Mouse (Mus musculus): Measurements from ENCODE around the gene Fabp3. TPM values are rescaled to one million over a fixed set of nuclear protein-coding genes. Genes with fewer than 3 reads are reported as not detected.

The Fabp3 gene
- polyA plus RNA-seq, 1 experiment from 2014 or later, result 5.1 TPM

DNA sequence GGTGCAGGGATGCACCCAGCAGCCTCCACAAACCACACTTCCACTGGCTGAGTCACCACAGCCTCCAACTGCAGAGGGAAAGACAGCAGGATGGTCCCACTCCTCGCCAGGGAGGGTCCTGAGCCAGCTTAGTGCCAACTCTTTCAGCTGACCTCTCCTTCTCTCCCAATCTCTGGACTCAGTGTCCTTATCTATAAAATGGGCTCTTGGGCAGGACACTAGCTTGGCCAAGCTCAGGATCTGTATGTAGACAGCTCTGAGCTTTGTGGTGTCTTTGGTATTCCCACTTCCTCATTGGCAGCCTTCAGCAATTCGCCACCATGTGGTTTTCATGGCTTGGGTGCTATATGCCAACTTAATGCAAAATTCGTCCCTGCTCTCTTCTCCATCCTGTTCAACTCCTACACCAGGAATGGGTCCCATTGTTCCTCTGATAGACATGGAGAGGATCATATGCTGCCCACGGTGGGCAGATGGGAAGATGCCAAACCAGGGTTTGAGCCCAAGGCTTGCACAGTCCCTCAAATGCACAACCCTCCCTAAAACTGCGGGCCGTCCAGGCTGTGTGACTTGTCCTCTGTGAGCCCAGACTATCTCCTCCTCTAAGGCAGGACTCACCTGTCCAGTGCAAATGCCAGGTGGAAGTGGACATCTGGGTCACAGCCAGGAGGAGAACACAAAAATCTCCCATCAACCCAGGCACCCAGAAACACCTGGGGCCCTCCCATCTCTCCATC, 37.6 kb upstream of the Fabp3 start:
- no peaks in the 10 kb centered on the region for H3K9me3 ChIP-seq (ENCODE audit: control insufficient read depth, low read depth, low read length)
- no peaks in the 10 kb centered on the region for H3K27me3 ChIP-seq (ENCODE audit: control insufficient read depth, insufficient read depth, low read length)
- WGBS, result 86% methylated on average over 6 of the region's 6 CpGs
- no peak overlapping the region for H3K9ac ChIP-seq (replicated peaks; ENCODE audit: low read depth, low read length)
- no peak overlapping the region for H3K27ac ChIP-seq (ENCODE audit: low read length)
- no peak for ATAC-seq (ENCODE audit: insufficient number of reproducible peaks, insufficient read depth, low FRiP score, low read depth)
- H3K4me1 ChIP-seq (ENCODE audit: control insufficient read depth, insufficient read depth, low read length), result peaks cover 21% of the 10 kb centered on the region
- H3K36me3 ChIP-seq (ENCODE audit: control insufficient read depth, insufficient read depth, low read length), result no peaks in the 10 kb centered on the region
- H3K4me3 ChIP-seq (ENCODE audit: low read depth, low read length), result no peak overlapping the region
- no peak overlapping the region for H3K4me2 ChIP-seq (replicated peaks; ENCODE audit: low read depth, low read length)

DNA sequence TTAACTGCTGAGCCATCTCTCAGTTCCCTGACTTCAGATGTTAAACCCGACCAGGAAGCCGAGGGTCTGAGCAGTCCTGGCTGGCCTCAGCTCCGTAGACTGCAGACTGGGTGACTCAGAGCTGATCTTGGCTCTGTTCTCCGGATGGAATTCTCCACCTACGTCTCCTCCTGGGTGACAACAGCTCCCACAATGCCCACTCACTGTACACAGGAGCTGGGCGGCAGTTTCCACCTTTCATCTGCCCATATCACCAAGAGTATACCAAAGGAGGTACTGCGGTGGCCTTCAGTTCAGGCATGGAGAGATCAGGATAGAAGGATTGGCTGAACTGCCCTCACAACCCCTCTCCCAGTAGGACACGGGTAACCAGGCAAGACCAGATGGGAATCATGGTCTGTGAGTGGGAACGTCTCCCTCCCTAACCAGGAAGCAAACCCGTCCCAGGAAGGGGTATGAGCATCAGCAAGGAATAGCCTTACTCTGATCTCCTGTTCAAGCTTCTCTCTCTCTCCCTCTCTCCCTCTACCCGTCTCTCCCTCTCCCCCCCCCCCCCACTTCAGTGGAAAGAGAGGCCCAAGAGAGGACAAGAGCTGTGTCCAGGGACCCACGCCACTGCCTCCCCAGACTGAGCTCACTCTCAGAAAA, 34.6 kb upstream of the Fabp3 start:
- 18% methylated on average over 11 of the region's 12 CpGs for WGBS
- Histone ChIP-seq H3K27ac (ENCODE audit: low read length) (0 out of 2 replicates have a peak overlapping the region, but pooled peaks have one; percentile 11), H3K9me3 (ENCODE audit: control insufficient read depth, low read depth, low read length) (no peaks in the 10 kb centered on the region), H3K27me3 (ENCODE audit: control insufficient read depth, insufficient read depth, low read length) (0 out of 2 replicates have a peak, but pooled peaks cover 2% of the 10 kb centered on the region), H3K4me2 (replicated peaks; ENCODE audit: low read depth, low read length) (peak overlapping the region; percentile 85), H3K9ac (replicated peaks; ENCODE audit: low read depth, low read length) (peak overlapping the region; percentile 57), H3K36me3 (ENCODE audit: control insufficient read depth, insufficient read depth, low read length) (no peaks in the 10 kb centered on the region), H3K4me1 (ENCODE audit: control insufficient read depth, insufficient read depth, low read length) (peaks cover 11% of the 10 kb centered on the region; the same call in 1 of the 2 replicates), H3K4me3 (ENCODE audit: low read depth, low read length) (peak overlapping the region; percentile 56)
- ATAC-seq (ENCODE audit: insufficient number of reproducible peaks, insufficient read depth, low FRiP score, low read depth), result peak; percentile 53; the same call in 1 of the 2 replicates

DNA sequence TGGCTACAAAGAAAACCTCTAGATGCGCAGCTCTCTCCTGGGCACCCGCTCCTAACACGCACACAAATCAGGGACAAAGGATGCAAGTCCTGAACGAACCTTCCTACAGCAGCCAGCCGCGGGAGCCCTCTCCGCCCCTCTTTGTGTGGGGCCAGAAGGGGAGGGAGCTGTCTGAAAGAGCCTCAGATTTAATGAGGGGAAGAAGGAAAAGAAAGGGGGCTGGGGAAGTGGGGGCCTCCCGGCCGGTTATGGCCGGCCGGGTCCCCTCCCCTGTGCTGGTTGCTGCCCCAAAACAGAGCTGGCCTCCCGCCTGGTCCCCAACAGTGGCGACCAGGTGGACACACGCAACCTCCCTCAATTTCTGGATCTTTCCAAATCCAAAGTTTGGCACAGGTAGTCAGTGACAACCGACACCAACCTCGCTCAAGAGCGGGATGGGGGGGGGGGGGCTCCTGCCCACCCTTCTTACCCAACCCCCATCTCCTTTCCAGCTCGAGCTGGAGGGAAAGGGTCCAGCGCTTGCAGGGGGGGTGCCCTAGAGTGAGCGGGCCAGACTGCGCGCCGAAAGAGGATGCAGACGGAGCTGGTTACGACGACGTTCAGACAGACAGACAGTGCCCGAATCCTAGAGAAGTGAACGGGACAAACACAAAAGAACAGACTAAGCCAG, 33.9 kb upstream of the Fabp3 start:
- ATAC-seq (ENCODE audit: insufficient number of reproducible peaks, insufficient read depth, low FRiP score, low read depth), result peak; percentile 20; the same call in 1 of the 2 replicates
- no peaks in the 10 kb centered on the region for H3K36me3 ChIP-seq (ENCODE audit: control insufficient read depth, insufficient read depth, low read length)
- H3K4me1 ChIP-seq (ENCODE audit: control insufficient read depth, insufficient read depth, low read length), result peaks cover 11% of the 10 kb centered on the region; the same call in 1 of the 2 replicates
- no peaks in the 10 kb centered on the region for H3K9me3 ChIP-seq (ENCODE audit: control insufficient read depth, low read depth, low read length)
- H3K27me3 ChIP-seq (ENCODE audit: control insufficient read depth, insufficient read depth, low read length), result 0 out of 2 replicates have a peak, but pooled peaks cover 2% of the 10 kb centered on the region
- H3K27ac ChIP-seq (ENCODE audit: low read length), result 0 out of 2 replicates have a peak overlapping the region, but pooled peaks have one; percentile 11
- H3K4me2 ChIP-seq (replicated peaks; ENCODE audit: low read depth, low read length), result peak overlapping the region; percentile 85
- peak overlapping the region; percentile 57 for H3K9ac ChIP-seq (replicated peaks; ENCODE audit: low read depth, low read length)
- peak overlapping the region; percentile 56 for H3K4me3 ChIP-seq (ENCODE audit: low read depth, low read length)
- WGBS, result under 1% methylated on average over 29 of the region's 29 CpGs

DNA sequence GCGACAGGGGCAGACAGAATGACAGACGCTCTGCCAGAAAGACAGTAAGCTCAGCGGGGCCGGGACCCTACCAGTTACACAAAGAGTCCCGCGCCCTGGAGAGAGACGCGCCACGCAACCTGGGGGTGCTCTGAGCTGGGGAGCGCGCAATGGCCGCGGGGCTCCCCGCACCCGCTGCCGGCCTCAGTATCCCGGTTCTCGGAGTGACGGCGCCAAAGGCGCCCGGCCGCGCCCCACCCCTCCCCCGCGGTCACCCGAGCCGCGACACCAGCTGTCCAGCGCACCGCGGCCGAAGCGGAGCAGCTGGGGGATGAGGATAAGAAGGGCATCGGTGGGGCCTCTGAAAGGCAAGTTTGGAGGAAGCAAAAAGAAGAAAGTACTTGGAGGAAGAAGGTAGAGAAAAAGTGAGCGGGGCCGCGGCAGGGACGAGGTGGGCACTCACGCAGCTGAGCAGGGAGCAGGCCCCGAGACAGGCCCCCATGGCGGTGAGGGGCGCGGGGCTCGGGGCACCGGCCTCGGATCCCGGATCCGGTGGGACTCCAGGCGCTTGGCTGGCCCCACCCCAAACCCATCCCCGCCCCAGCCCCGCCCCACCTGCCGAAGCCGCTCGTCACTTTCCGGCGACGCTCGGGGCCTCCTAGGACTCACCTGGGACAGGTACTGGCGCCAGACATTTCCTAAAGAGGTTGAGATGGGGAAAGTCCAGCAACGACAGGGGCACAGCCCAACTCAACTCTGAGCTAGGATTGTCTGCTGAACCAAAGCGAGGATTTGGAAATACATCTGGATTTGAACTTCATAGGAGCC, 33.2 kb upstream of the Fabp3 start:
- peak overlapping the region; percentile 85 for H3K4me2 ChIP-seq (replicated peaks; ENCODE audit: low read depth, low read length)
- H3K4me1 ChIP-seq (ENCODE audit: control insufficient read depth, insufficient read depth, low read length), result peaks cover 11% of the 10 kb centered on the region; the same call in 1 of the 2 replicates
- peak overlapping the region; percentile 57 for H3K9ac ChIP-seq (replicated peaks; ENCODE audit: low read depth, low read length)
- peak overlapping the region; percentile 56 for H3K4me3 ChIP-seq (ENCODE audit: low read depth, low read length)
- no peaks in the 10 kb centered on the region for H3K9me3 ChIP-seq (ENCODE audit: control insufficient read depth, low read depth, low read length)
- H3K27ac ChIP-seq (ENCODE audit: low read length), result no peak overlapping the region
- no peaks in the 10 kb centered on the region for H3K36me3 ChIP-seq (ENCODE audit: control insufficient read depth, insufficient read depth, low read length)
- 0 out of 2 replicates have a peak, but pooled peaks cover 2% of the 10 kb centered on the region for H3K27me3 ChIP-seq (ENCODE audit: control insufficient read depth, insufficient read depth, low read length)
- ATAC-seq (ENCODE audit: insufficient number of reproducible peaks, insufficient read depth, low FRiP score, low read depth), result peak; percentile 60
- under 1% methylated on average over 58 of the region's 62 CpGs for WGBS

DNA sequence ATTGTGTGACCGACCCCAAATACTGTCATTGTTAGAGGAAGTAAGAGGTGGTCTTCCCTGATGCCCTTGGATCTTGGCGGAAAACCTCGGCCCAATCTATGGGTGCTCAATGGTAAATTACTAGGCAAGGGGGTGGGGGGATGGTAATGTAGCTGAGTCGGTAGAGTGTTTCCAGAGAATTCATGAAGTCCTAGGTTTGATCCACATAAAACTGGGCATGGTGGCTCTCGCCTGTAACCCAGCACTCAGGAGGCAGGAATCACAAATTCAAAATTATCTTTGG, 32.6 kb upstream of the Fabp3 start:
- no peaks in the 10 kb centered on the region for H3K9me3 ChIP-seq (ENCODE audit: control insufficient read depth, low read depth, low read length)
- no peaks in the 10 kb centered on the region for H3K36me3 ChIP-seq (ENCODE audit: control insufficient read depth, insufficient read depth, low read length)
- WGBS, result 52% methylated on average over 5 of the region's 5 CpGs
- peak overlapping the region; percentile 56; the same call in 1 of the 2 replicates for H3K4me3 ChIP-seq (ENCODE audit: low read depth, low read length)
- H3K4me2 ChIP-seq (replicated peaks; ENCODE audit: low read depth, low read length), result peak overlapping the region; percentile 85; the same call in 1 of the 2 replicates
- no peak for ATAC-seq (ENCODE audit: insufficient number of reproducible peaks, insufficient read depth, low FRiP score, low read depth)
- no peak overlapping the region for H3K9ac ChIP-seq (replicated peaks; ENCODE audit: low read depth, low read length)
- peaks cover 11% of the 10 kb centered on the region; the same call in 1 of the 2 replicates for H3K4me1 ChIP-seq (ENCODE audit: control insufficient read depth, insufficient read depth, low read length)
- 0 out of 2 replicates have a peak, but pooled peaks cover 2% of the 10 kb centered on the region for H3K27me3 ChIP-seq (ENCODE audit: control insufficient read depth, insufficient read depth, low read length)
- H3K27ac ChIP-seq (ENCODE audit: low read length), result no peak overlapping the region

DNA sequence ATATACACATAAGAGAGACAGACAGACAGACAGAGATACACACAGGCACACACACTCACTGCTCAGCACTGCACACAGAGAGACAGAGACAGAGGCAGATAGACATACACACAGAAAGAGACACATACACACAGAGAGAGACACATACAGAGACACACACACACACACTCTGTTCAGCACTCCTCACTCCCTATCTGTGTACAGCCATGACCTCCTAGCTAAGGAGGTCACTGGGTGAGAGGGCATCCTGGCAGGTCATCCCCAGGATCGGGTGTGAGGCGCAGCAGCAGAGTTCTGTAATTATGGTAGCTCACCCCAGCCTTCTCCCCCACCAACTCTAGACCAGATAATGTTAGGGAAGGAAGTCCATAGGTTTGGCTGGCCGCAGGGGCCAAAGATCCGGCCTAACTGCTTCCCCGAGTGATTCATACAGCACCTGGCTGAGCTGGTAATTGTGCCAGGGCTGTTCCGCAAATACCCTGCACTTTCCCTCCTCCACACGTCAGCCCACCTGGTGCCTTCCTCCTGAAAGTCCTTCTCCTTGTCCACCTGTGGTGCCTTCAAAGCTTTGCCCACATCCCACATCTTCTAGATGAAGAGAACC, 31.7 kb upstream of the Fabp3 start:
- Histone ChIP-seq H3K4me3 (ENCODE audit: low read depth, low read length) (no peak overlapping the region), H3K27me3 (ENCODE audit: control insufficient read depth, insufficient read depth, low read length) (0 out of 2 replicates have a peak, but pooled peaks cover 2% of the 10 kb centered on the region), H3K9me3 (ENCODE audit: control insufficient read depth, low read depth, low read length) (no peaks in the 10 kb centered on the region), H3K36me3 (ENCODE audit: control insufficient read depth, insufficient read depth, low read length) (no peaks in the 10 kb centered on the region), H3K27ac (ENCODE audit: low read length) (no peak overlapping the region), H3K4me2 (replicated peaks; ENCODE audit: low read depth, low read length) (no peak overlapping the region), H3K4me1 (ENCODE audit: control insufficient read depth, insufficient read depth, low read length) (peaks cover 11% of the 10 kb centered on the region; the same call in 1 of the 2 replicates), H3K9ac (replicated peaks; ENCODE audit: low read depth, low read length) (no peak overlapping the region)
- WGBS, result 65% methylated on average over 7 of the region's 7 CpGs
- ATAC-seq (ENCODE audit: insufficient number of reproducible peaks, insufficient read depth, low FRiP score, low read depth), result no peak

DNA sequence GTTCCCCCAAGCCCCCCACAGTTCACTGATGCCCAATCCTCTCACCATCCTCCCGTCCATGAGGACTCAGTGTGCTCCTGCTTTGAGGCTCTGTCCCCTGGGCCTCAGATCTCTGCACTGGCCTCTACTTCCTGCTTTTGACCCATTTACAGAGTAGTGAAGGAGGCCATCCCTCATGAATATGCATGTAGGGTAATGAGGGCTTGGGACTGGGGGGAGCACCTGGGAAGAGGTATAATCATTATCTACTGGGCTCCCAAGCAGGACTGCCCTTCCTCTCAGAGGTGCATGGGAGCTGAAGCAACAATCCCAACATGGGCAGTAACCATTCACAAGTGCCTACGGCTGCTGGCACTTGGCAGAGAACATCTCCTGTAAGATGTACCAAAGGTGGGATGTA, 29.3 kb upstream of the Fabp3 start, which contains the start of gene Serinc2:
Gene Serinc2, minus strand, starts transcription at position 101 of the 400 bp plus-strand sequence.
- no peak within 1 kb of the TSS for H3K9ac ChIP-seq (replicated peaks; ENCODE audit: low read depth, low read length)
- no peak within 1 kb of the TSS for H3K4me2 ChIP-seq (replicated peaks; ENCODE audit: low read depth, low read length)
- no peaks in the 10 kb centered on the region for H3K36me3 ChIP-seq (ENCODE audit: control insufficient read depth, insufficient read depth, low read length)
- no peak within 1 kb of the TSS for H3K27ac ChIP-seq (ENCODE audit: low read length)
- H3K4me1 ChIP-seq (ENCODE audit: control insufficient read depth, insufficient read depth, low read length), result peaks cover 5% of the 10 kb centered on the region; the same call in 1 of the 2 replicates
- no peak within 1 kb of the TSS for H3K4me3 ChIP-seq (ENCODE audit: low read depth, low read length)
- H3K9me3 ChIP-seq (ENCODE audit: control insufficient read depth, low read depth, low read length), result no peaks in the 10 kb centered on the region
- ATAC-seq (ENCODE audit: insufficient number of reproducible peaks, insufficient read depth, low FRiP score, low read depth), result no peak
- 66% methylated on average over 2 of the region's 2 CpGs for WGBS
- 0 out of 2 replicates have a peak, but pooled peaks cover 2% of the 10 kb centered on the region for H3K27me3 ChIP-seq (ENCODE audit: control insufficient read depth, insufficient read depth, low read length)
